Mouse (Mus musculus) kidney, embryonic 14.5 days (tissue): ENCODE data around the gene Neurl4. TPM values are rescaled to one million over a fixed set of nuclear protein-coding genes. Genes with fewer than 3 reads are reported as not detected.

Experiments
- ATAC-seq: fragments of 200-750 bp; cut with Nextera tagmentation; 2 replicates; pipeline ENCODE4 v1.8.0; 2017; ENCODE audit warnings: moderate number of reproducible peaks, mild to moderate bottlenecking, moderate TSS enrichment, moderate library complexity; ENCODE audit not compliant: low FRiP score, low TSS enrichment
- H3K27ac ChIP-seq: fragments of 300-500 bp; sonication (generic); 2 replicates; pipeline ENCODE4 v1.5.1; 2014; ENCODE audit warnings: low read depth, mild to moderate bottlenecking, low read length, moderate library complexity, mixed read lengths
- H3K27me3 ChIP-seq: fragments of 300-500 bp; sonication (generic); 2 replicates; pipeline ENCODE4 v1.6.1; 2014; ENCODE audit warnings: mild to moderate bottlenecking, low read length; ENCODE audit not compliant: control insufficient read depth, insufficient read depth
- H3K36me3 ChIP-seq: fragments of 300-500 bp; sonication (generic); 2 replicates; pipeline ENCODE4 v1.6.1; 2014; ENCODE audit warnings: low read length, mixed read lengths; ENCODE audit not compliant: control insufficient read depth, insufficient read depth
- H3K4me1 ChIP-seq: fragments of 300-500 bp; sonication (generic); 2 replicates; pipeline ENCODE4 v1.6.1; 2014; ENCODE audit warnings: low read length, mixed read lengths; ENCODE audit not compliant: control insufficient read depth, insufficient read depth
- H3K4me2 ChIP-seq: fragments of 300-500 bp; sonication (generic); replicated peaks from 2 replicates; pipeline ENCODE4 v1.6.1; 2014; ENCODE audit warnings: low read depth, mild to moderate bottlenecking, low read length
- H3K4me3 ChIP-seq: fragments of 300-500 bp; sonication (generic); 2 replicates; pipeline ENCODE4 v1.5.1; 2014; ENCODE audit warnings: mild to moderate bottlenecking, low read length
- H3K9ac ChIP-seq: fragments of 300-500 bp; sonication (generic); 2 replicates; pipeline ENCODE4 v1.6.1; 2014; ENCODE audit warnings: low read depth, mild to moderate bottlenecking, low read length, moderate library complexity
- H3K9me3 ChIP-seq: fragments of 300-500 bp; sonication (generic); 2 replicates; pipeline ENCODE4 v1.6.1; 2016; ENCODE audit warnings: low read length; ENCODE audit not compliant: control insufficient read depth
- WGBS: fragments of 180-500 bp; shearing (Covaris S2); extraction: QIAGEN DNeasy Blood & Tissue Kit; methylation state at CpG from one replicate; pipeline ENCODE4 v1.1.7; 2014; 5-methylcytosine and 5-hydroxymethylcytosine counted together
- polyA plus RNA-seq: library from polyadenylated mRNA; unstranded; fragments of >200 nt; fragmentation: Nextera tagmentation; extraction: Ambion mirVana; gene quantifications from 2 replicates; pipeline ENCODE4 v1.2.1, GENCODE M21; 2014

Gene Neurl4
- polyA plus RNA-seq, 1 experiment from 2014 or later = 16.3 TPM

DNA sequence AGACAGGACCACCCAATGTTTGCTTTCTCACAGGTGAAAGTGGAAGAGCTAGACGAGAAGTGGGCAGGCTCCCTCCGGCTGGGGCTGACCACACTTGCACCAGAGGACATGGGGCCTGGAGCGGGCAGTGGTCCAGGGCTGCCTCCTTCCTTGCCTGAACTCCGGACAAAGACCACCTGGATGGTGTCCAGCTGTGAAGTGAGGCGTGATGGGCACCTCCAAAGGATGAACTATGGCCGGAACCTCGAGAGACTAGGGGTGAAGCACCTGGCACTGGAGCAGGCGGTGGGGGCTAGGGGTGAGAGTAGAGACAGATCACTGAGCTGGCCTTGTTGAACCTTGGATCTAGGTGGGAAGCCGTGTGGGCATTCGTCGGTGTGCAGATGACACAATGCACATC, 7.8 kb downstream of the Neurl4 start:
- Histone ChIP-seq H3K36me3 (peaks cover 94% of the 10 kb centered on the region), H3K9me3 (no peaks in the 10 kb centered on the region), H3K9ac (no peak overlapping the region), H3K27ac (0 out of 2 replicates have a peak overlapping the region, but pooled peaks have one; percentile 19), H3K4me1 (0 out of 2 replicates have a peak, but pooled peaks cover 4% of the 10 kb centered on the region), H3K4me3 (no peak overlapping the region), H3K4me2 (no peak overlapping the region), H3K27me3 (no peaks in the 10 kb centered on the region)
- ATAC-seq = no peak
- 94% methylated on average over 11 of the region's 11 CpGs for WGBS

DNA sequence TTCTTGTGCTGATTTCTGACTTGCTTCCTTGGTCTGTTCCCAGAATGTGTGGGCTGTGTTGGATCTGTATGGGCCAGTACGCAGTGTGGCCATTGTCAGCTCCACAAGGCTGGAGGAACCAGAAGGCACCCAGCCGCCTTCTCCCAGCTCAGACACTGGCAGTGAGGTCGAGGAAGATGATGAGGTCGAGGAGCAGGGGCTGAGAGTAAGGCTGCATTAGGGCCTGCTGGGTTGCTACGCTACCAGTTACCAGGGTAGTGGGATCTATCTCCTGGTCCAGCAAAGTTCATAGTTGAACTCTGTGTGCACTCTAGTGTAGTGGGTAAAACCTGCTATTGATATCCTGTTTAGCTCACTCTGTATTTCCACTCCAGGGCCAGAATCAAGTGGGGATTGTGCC, 8.3 kb downstream of the Neurl4 start:
- 0 out of 2 replicates have a peak, but pooled peaks cover 4% of the 10 kb centered on the region for H3K4me1 ChIP-seq
- no peaks in the 10 kb centered on the region for H3K27me3 ChIP-seq
- H3K9ac ChIP-seq = no peak overlapping the region
- no peak overlapping the region for H3K4me3 ChIP-seq
- H3K27ac ChIP-seq = no peak overlapping the region
- H3K36me3 ChIP-seq = peaks cover 89% of the 10 kb centered on the region
- WGBS = 93% methylated on average over 5 of the region's 5 CpGs
- H3K4me2 ChIP-seq = no peak overlapping the region
- ATAC-seq = no peak
- H3K9me3 ChIP-seq = no peaks in the 10 kb centered on the region

DNA sequence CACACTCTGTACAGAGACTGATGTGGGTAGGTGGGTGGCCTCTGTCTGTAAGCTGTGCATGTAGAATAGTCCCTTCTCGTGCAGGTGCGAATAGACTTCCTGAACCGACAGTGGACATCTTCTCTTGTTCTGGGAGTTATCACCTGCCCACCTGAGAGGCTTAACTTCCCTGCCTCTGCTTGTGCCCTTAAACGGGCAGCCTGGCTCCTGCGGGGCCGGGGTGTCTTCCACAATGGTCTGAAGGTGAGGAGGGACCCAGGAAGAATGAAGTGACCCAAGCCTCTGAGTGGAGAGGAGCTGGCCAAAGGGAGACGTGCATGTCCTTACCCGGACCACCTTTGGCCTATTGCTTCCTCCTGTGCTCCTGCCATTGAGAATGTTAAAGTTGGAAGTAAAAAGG, 9.3 kb downstream of the Neurl4 start:
- H3K4me1 ChIP-seq = peaks cover 11% of the 10 kb centered on the region
- H3K4me2 ChIP-seq = no peak overlapping the region
- no peaks in the 10 kb centered on the region for H3K27me3 ChIP-seq
- no peak overlapping the region for H3K9ac ChIP-seq
- H3K4me3 ChIP-seq = no peak overlapping the region
- peaks cover 87% of the 10 kb centered on the region for H3K36me3 ChIP-seq
- no peak for ATAC-seq
- H3K27ac ChIP-seq = no peak overlapping the region
- WGBS = 94% methylated on average over 8 of the region's 8 CpGs
- no peaks in the 10 kb centered on the region for H3K9me3 ChIP-seq

DNA sequence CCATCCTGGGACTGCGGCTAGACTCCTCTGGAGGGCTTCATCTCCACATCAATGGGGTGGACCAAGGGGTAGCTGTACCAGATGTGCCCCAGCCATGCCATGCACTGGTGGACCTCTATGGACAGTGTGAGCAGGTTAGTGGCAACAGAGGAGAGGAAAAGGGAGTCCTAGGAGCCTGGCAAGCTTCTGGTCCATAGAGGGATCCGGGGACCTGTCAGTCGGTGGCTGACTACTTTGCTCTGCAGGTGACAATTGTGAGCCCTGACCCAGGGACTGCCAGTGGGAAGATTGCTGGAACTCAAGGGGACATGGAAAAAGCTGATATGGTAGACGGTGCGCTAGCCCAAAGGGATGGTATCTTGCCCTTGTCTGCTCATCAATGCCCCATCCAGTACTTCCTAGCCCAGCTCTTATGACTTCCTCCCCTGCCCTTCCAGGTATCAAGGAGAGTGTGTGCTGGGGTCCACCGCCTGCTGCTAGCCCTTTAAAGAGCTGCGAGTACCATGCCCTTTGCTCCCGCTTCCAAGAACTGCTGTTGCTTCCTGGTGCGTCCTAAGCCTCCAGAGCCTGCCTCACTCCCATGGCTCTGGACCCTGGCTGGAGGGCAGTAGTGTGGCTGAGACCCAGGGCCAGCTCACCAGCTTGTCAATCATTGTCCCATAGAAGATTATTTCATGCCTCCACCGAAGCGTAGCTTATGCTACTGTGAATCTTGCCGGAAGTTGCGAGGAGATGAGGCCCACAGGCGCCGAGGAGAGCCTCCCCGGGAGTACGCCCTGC, 10.1 kb downstream of the Neurl4 start:
- Histone ChIP-seq H3K27me3 (no peaks in the 10 kb centered on the region), H3K4me3 (no peak overlapping the region), H3K9me3 (no peaks in the 10 kb centered on the region), H3K27ac (no peak overlapping the region), H3K4me2 (no peak overlapping the region), H3K4me1 (peaks cover 13% of the 10 kb centered on the region), H3K9ac (no peak overlapping the region), H3K36me3 (peaks cover 87% of the 10 kb centered on the region)
- no peak for ATAC-seq
- WGBS = 96% methylated on average over 17 of the region's 17 CpGs

DNA sequence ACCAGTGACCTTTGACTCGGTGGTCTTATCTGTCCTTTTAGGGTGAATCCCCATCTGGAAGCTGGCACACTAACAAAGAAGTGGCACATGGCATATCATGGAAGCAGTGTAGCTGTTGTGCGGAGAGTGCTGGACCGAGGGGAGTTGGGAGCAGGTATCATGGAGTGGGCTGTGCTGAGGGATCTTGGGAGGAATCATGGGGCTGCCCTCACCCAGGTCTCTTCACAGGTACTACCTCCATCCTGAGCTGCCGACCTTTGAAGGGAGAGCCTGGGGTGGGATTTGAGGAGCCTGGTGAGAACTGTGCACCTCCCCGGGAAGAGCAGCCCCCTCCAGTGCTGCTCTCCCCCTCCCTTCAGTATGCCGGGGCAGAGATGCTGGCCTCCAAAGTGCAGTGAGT, 10.8 kb downstream of the Neurl4 start:
- Histone ChIP-seq H3K9me3 (no peaks in the 10 kb centered on the region), H3K4me2 (no peak overlapping the region), H3K27ac (no peak overlapping the region), H3K27me3 (no peaks in the 10 kb centered on the region), H3K4me1 (peaks cover 18% of the 10 kb centered on the region), H3K4me3 (no peak overlapping the region), H3K36me3 (peaks cover 87% of the 10 kb centered on the region), H3K9ac (no peak overlapping the region)
- 95% methylated on average over 6 of the region's 6 CpGs for WGBS
- ATAC-seq = no peak

DNA sequence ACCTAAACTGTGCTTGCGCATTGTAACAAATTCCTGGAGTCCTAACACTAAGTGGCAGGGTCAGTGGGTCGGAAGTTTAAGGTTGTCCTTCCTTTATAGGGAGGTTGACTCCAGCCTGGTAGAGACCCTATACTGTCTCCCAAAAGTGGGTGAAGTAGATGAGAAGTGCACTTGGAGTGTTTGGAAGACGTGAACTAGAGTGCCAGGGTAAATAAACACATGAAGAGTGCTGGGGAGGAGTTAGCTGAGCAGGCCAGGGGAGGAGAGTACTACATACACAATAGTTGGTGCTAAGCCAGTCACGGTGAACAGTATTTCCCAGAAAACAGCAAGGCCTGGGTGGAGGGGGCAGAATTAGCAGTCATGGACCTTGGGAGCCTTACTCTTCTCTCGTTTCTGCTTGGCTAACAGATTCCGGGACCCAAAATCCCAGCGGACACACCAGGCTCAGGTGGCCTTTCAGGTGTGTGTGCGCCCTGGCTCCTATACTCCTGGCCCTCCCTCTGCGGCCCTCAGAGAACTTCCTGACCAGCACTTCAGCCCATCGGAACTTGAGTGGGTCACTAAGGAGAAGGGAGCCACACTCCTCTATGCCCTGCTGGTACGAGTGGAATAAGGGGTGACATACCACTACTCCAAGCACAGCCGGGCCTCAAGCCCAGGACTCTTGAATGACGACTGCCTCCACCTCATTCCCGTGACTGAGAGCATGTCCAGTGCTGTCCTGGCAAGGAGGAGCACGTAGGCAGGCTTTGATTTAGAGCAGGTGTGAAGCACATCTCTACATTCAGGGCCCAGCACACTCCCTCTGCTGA, 12.1 kb downstream of the Neurl4 start:
- H3K4me3 ChIP-seq = peak overlapping the region; percentile 79
- peaks cover 18% of the 10 kb centered on the region for H3K4me1 ChIP-seq
- H3K9ac ChIP-seq = peak overlapping the region; percentile 84; the same call in 1 of the 2 replicates
- no peak overlapping the region for H3K27ac ChIP-seq
- 76% methylated on average over 15 of the region's 15 CpGs for WGBS
- ATAC-seq = 0 out of 2 replicates have a peak, but pooled peaks have one; percentile 5
- peak overlapping the region; percentile 88 for H3K4me2 ChIP-seq
- H3K9me3 ChIP-seq = no peaks in the 10 kb centered on the region
- peaks cover 87% of the 10 kb centered on the region for H3K36me3 ChIP-seq
- no peaks in the 10 kb centered on the region for H3K27me3 ChIP-seq

DNA sequence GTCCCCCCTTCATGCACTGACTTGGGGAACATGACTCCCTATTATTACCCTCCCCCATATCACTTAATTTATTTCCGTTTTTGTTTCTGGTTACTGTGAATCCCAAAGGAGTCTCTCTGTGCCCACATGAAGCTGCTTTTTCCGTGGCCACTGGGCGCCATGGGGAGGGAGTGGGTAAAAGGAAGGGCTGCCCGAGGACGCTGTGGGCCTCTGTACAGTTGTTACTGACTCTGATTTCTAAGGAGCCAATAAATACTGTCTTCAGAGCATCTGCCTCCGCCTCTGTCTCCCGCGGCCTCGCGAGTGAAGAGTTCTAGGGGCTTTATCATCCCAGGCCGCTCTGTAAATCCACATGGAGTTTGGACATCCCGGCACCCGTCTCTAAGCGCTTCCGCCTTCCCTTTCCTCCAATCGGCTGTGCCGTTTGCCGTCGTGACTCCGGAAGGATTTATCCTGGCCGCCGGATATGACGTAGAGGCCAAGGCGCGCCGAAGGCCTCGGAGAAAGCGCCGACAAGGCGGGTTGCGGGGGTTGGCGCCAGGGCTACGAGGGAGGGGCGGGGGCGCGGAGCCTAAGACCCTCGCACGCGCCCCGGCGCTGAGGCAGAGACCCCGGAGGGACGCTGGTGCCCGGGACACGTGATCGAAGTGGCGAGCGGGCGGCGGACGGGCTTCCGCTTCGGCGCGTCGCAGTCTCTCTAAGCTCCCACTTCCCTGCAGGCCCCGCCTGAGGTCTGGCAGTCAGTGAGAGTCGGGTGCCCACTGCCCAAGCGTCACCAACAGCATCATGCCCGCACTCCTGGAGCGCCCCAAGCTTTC, 12.9 kb downstream of the Neurl4 start, which contains the start of gene Gps2:
Gene Gps2 (plus strand): TSS at position 335 of the 818 bp plus-strand sequence.
- peaks cover 18% of the 10 kb centered on the region for H3K4me1 ChIP-seq
- WGBS = 2% methylated on average over 61 of the region's 61 CpGs
- H3K9me3 ChIP-seq = no peaks in the 10 kb centered on the region
- peak within 1 kb of the TSS; percentile 77; the same call in 1 of the 2 replicates for H3K27ac ChIP-seq
- peak within 1 kb of the TSS; percentile 88 for H3K4me2 ChIP-seq
- H3K36me3 ChIP-seq = peaks cover 87% of the 10 kb centered on the region
- peak within 1 kb of the TSS; percentile 84 for H3K9ac ChIP-seq
- no peaks in the 10 kb centered on the region for H3K27me3 ChIP-seq
- ATAC-seq = peak; percentile 91
- H3K4me3 ChIP-seq = peak within 1 kb of the TSS; percentile 79

DNA sequence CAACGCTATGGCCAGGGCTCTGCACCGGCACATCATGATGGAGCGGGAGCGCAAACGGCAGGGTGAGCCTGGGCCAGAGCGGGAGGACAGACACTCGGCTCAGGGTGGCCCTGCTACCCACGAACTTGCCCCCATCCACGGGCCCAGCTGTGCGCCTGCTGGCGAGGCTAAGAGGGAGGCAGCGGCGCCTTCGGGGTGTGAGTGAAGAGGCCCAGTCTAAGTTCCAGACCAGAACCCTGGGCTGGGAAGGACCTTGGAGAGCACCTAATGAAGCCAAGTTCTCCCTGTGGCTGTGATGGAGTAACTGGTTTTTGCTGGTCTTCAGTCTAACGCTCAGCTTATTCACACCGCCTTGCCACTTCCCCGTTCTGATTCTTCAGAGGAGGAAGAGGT, 13.5 kb downstream of the Neurl4 start:
- peak overlapping the region; percentile 77; the same call in 1 of the 2 replicates for H3K27ac ChIP-seq
- peak overlapping the region; percentile 88 for H3K4me2 ChIP-seq
- no peak; the same call in 1 of the 2 replicates for ATAC-seq
- peak overlapping the region; percentile 84 for H3K9ac ChIP-seq
- WGBS = 2% methylated on average over 17 of the region's 17 CpGs
- H3K4me3 ChIP-seq = peak overlapping the region; percentile 79
- H3K27me3 ChIP-seq = no peaks in the 10 kb centered on the region
- peaks cover 87% of the 10 kb centered on the region for H3K36me3 ChIP-seq
- peaks cover 23% of the 10 kb centered on the region for H3K4me1 ChIP-seq
- H3K9me3 ChIP-seq = no peaks in the 10 kb centered on the region
